Mouse (Mus musculus) neutrophil, adult 5-6 weeks (primary cell): Measurements from ENCODE around the gene Megf8. TPM values are rescaled to one million over a fixed set of nuclear protein-coding genes. Genes with fewer than 3 reads are reported as not detected.

Experiments used
- ATAC-seq: fragments of 151-379, 151-347 bp; 2 replicates; pipeline ENCODE4 v1.8.0; 2017; ENCODE audit warnings: mild to moderate bottlenecking, moderate TSS enrichment; ENCODE audit not compliant: insufficient number of reproducible peaks, poor library complexity, low FRiP score, severe bottlenecking; ENCODE audit errors: extremely low read depth
- total RNA-seq: library from RNA; stranded (forward); fragments of 200-1000 nt; gene quantifications from 2 replicates; pipeline ENCODE4 v1.2.3, GENCODE M21; 2017

Gene Megf8
- total RNA-seq, 1 experiment from 2014 or later = 0.23 TPM

DNA sequence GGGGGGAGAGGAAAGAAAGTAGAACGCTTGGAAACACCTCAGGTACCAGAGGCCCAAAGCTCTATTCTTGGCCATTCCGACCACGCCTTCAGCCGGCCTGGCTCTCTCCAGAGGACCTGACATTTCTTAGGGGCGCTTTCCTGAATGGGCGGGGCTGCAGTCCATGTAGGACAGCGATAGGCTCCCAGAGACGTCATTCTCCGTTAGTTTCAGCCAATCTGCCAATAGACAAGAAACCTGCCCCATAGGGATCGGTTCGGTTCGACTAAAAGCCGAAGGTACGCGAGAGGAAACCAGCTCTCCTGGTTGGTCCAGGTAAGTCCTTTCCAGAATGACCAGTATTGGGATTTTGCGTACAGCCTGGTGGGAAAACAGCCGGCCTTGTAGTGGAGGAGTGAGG, 59.6 kb downstream of the Megf8 start:
- no peak for ATAC-seq

DNA sequence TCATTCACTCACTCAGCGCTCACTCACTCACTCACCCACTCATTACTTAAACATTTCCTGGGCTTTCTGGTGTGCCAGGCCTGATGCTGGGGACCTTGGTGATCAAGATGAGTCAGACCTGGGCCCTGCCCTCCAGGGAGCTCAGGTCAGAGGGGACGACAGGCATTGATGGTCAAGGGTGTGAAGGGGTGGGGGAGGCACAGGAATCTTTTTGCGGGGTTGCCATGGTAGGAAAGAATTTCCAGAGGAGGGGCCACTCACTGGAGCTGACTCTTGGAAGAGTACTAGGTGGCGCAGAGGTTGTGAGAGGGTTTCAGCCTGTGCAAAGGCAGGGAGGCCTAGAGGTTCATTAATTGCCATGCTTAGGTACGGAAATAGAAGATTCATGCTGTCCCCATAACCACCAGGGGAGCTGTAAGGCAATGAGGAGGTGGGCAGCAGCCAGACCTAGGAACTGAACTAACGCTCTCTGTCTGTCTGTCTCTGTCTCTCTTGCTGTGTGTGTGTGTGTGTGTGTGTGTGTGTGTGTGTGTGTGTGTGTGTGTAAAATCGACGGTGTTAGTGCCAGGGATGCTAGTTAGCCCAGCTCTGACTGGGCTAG, 60.2 kb downstream of the Megf8 start:
- ATAC-seq = no peak

DNA sequence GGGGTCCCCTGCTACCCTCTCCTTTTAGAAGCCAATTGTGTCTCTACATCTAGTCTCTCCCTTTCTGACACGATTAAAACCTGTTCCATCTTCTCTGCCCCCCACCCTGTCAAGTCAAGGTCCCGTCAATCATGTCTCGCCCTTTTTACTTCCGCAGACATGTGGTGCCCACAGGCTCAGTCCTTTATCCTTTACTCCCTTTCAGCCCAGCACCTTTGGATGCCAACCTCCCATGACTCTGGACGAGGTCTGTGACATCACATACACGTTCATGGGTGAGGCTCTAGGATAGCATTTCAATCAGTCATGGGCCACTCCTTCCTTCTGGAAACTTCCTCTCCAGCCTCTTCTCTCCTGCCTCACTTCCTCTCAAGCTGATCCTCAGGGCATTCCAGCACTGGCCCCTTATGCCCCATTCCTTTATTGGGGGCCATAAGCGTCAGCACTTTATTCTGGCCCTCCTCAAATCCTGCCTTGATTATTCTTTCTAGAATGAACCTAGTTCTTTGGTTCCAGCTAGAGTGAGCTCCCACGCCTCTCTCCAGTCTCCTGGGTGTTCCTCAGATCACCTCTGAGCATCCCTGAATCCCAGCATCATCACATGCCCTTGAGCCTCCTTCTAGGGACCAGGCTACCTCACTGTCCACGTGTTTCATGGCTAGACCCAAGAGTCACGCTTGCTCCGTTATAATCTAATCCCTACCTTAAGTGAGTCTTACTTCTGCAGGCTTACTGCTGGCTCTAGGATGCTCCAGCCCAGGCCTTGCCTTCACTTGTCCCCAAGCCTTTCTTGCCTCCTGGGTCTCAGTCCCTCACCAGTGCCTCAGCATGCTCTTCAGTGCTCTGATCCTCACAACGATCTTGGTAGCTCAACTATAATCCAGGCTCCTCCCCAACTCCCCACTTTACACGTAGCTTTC, 61.5 kb downstream of the Megf8 start:
- ATAC-seq = no peak

DNA sequence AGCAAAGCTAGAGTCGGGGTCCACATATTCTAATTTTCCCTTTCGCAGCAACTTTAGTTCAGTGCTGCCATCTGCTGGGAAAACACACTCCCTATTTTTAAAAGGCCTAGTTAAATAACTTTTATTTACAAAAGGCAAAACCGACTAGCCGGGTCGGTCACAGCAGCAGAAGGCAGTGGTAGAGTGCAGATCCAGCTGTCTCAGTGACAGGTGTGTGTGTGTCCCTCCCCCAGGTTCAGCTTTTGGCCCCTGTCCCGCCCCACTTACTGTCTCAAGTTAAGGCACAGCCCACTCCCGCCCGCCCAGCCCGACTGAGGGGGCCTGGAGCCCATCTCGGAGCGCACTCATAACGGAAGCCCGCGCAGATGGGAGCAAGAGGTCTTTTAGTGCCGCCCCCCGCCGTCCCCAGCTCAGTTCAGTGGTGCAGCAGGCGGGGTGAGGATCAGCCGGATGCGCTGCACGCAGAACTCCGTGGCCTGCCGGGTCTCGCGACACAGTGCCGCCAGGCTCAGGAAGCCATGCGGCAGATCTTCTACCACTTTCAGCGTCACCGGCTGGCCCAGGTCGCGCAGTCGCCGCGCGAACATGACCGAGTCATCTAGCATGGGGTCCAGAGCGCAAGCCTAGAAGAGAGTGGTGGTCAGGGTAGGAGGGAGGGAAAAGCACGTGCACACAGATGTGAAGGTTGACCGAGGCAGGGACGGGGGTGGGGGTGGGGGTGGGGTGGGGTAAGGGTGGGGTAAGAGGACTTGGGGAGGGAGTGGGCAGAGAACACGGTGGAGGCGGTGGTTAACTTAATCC, 62.8 kb downstream of the Megf8 start:
- ATAC-seq = peak; percentile 52

DNA sequence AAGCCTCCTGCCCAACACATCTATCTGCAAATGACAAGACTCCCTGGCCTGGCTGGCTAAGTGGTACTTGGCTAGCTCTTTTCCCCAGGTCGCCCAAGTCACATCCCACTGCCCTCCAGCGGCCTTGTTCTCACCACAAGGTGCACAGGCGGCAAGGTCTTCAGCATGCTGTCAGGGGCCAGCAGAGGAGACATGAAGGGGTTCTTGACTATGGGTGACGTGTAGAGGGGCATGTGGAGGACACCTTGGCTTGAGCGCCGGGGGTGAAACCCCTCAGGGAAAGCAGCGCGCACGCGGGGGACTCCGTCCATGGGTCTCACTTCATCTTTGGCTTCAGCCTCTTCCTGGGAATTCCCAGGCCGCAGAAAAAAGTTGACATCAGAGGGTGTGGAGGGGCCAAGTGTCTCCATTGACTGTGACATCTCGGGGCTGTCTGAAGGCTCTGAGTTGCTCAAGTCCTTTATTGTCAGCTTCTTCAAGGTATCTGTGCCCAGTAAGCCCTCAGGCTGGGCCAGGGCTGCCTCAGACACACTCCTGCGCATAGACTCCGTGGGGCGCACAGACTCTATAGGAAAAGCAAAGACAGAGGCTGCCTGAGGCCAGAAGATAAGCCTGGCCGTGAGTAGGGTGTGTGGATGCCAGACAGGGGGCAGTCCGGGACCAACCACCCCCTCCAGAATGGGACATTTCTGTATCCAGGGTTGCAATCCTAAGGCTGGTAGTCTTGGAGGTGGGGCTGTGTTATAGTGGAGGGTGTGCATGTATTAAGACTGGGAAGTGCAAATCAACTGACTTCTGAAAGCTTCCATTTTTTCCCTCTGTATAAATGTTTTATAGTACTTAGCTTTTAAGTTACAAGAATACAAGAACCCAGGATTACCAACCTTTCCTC, 63.7 kb downstream of the Megf8 start:
- no peak for ATAC-seq

DNA sequence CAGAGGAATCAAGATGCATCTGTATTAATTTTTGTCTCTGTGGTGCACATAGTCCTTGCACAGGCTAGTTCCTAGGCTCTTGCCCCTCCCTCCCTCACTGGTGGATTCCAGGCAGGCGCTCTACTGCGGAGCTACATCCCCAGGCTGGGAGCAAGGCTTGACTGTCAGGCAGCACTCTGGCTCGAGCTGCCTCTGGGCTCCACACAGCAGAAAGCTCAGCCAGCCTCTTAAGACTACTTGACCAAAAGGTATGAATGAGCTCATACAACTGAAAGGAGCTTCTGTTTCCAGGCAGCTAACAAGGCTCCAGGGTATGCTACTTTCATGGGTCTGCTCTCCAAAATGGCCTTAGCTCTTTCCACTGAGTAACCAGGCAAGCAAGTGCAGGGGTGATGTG, 64.3 kb downstream of the Megf8 start:
- ATAC-seq = no peak

DNA sequence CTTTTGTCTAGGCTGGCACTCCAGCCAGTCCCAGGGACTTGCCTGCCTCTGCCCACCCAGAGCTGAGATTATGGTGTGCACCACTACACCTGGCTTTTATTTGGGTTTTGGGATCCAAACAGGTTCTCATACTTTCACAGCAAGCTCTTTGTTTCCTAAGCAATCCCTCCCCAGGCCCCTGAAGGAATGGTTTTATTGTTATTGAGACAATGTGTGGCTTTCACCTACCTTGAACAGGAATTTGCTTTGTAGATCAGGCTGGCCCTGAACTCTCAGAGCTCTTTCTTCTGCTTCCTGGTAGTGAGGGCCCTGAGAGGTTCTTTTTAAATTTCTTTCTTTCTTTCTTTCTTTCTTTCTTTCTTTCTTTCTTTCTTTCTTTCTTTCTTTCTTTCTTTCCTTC, 65.6 kb downstream of the Megf8 start:
- ATAC-seq = no peak

DNA sequence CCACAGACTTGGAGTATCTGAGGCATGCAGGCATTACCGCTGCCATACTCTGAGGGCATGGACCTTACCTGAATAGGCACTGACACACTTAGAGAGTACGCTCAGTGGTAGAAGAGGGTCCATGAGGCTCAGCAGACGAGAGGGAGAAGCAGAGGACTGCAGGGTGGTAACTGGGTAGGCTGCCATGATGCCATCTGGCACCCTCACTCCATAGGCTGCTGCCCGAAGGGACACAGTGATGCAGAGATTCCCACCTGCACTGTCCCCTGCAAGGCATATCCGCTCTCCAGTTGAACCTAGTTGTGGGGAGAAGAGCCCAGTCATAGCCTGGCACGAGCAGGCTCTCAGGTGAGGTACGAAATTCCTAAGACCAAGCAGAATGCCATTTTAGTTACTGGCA, 66.4 kb downstream of the Megf8 start:
- no peak for ATAC-seq

DNA sequence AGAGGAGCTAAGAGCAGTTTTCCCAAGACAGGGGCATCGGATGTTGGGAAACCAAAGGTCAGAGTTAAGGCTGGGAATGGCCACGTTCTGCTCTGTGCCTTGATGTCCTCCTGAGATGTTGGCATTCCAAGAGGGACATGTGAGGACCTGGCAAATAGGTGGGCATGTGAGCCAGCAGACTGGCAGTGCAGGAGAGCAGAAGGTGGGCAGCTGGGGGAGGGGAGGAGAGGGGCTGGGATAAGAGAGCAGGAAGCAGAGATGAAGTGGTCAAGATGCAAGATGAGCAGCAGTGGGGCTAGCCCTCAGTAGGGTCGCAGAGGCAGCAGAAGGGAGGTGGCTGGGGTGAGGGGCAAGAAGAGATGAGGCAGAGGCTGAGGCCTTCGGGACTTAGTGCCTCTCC, 66.9 kb downstream of the Megf8 start:
- ATAC-seq = no peak

DNA sequence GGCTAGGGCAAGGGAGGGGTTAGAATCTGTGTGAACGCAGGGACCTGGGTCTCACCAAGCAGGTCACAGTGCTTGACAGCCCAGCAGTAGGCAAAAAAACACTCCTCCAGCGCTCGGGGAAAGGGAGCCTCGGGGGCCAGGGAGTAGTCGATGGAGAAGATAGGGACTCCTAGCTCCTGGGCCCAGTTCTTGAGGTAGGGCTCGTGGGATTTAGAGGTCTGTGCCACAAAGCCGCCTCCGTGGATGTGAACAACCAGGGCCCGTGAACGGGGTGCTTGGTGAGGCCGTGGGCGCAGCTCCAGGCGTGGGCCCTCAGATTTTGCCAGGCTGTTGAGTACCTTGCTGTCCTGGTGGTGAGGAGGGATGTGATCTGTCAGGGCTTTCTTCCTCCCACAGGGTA, 67.4 kb downstream of the Megf8 start:
- no peak for ATAC-seq

DNA sequence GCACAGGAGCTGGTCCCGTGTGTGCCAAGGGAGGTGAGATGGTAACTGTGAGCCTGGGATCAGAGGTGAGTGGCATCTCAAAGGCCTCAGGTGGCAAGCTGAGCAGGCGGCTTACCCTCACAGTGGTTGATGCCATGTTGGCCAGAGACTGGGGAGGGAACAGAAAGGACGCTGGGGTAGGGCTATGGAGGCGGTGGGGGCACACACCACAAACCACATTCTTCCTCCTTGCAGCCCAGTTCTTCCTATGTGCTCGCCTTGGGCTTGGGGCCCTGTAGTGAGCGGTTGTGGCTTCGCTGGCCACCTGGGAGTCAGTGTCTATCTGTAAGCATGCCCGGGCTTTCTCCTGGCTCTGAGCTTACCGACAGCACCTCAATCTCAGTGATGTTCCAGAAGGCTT, 67.9 kb downstream of the Megf8 start:
- no peak for ATAC-seq

DNA sequence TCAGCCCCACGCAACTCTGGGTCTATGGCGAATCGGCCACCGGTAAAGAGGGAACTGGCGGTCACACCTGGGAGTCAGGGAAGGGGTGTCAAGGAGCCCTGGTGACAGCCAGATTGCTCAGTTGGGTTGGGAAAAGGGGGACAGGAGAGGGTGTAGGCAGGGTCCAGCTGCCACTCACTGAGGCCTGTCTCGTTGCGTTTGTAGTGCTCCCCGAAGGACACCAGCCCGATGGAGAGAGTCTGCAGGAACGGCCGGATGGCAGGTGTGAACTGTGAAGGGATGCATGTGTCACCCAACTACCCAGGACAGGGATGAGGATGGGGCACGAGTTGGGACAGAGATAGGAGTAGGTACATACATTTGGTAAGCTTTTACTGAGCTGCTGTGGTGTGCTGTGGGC, 68.3 kb downstream of the Megf8 start:
- no peak for ATAC-seq

DNA sequence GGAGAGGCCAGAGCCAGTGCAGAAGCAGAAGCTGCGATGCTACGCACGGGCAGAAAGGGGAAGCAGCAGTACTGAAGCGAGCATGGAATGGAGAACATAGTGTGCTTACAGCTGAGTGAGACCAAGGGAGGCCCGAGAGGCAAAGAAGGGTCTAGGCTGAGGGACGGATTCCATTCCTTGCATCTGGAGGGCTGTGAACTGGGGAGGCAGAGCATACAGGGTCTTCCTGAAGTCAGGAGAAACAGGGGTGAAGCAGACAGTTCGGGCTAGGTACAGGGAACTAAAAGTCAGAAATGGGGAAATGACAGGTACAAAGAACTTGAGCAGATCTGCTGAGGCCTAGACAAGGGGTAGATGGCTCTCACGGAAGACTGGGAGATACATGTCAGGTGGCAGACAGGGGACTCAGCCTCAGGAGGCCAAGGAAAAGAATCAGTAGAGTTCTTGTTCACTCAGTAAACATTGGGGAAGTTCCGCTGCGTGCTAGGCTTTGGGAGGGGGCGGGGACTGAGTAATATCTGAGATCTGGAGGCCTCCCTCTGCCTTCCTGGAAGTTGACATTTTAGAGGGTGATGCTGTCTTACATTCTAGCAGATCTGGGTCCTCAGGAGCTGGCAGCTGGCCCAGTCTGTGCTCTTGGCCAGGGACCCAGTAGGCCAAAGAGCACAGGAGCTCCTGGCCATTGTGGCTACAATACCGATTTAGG, 69.0 kb downstream of the Megf8 start:
- peak; percentile 80 for ATAC-seq

DNA sequence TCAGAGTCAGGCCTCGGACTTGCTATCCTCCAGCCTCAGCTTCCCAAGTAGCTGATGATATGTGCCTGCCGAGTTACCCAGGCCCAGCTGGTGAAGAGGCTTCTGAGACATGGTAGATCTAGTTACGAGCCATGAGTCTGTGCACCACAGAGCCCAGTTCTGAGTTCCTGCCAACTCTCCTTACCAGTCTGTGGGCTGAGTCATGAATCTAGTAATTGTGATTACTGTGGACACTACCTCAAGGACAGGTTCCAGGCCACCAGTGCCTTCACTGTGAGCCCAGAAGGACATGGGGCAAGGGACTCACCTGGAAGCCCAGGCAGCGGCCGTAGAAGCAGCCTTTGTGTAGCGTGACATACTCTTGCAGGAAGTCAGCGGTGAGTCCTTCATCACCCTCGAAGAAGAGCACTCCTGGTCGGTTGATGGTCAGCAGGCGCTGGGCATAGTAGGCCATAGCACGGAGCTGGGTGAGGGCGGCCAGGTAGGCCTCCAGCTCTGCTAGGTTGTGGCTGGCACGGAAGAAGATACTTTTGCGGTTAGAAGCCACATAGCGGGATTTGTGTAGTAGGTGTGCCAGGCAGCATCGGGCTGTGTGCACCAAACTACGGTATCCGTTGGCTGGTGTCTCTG, 71.0 kb downstream of the Megf8 start:
- no peak for ATAC-seq

DNA sequence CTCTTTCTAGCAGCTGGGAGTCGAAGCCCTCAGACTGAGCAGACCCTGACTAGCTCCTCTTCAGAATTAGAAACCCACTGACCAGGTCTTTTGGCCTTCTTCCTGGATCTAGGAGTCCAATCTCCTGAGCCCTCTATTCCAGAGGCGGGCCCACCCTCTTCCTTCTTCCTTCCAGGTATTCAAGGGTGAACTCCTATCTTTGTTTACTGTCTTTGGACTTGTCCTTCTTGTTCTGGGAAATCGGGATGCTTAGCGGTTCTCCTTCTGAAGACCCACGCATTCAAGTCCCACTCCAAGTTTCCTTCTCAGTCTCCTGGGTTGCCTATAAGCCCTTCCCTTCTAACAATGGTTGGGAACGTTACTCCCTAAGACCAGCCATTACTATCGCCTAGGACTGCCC, 72.0 kb downstream of the Megf8 start:
- ATAC-seq = no peak

DNA sequence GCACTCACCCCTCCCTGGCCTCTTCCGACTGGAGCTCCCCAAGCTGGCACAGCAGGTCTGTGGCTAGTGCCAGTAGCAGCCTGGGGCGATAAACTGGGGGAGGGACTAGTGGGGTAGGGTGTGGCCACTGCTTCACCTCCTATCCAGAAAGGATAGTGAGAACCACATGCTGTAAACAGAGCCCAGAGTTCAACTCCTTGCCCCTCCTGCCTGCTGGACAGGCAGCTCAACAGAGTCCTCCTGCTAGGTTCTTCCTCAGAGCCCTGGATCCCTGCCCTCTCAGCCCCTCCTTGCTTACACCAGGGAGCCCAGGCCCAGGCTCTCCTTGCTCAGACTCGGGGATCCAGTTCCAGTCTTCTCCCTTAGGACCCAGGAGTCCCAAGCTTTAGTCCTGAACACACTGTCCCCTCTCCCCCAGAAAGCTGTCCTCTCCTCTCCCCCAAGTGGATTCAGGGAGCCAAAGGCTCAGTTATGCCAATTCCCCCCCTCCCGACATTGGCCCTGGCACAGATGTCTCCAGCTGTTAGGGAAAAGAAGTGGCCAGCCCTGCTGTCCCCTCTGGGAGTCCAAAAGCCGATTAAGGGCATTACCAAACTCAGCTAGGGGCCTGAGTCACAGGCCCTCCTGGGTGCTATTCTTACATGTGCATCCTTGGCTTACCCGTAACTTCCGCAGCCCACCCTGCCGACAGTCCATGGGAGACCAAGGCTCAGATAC, 73.2 kb downstream of the Megf8 start:
- no peak for ATAC-seq

DNA sequence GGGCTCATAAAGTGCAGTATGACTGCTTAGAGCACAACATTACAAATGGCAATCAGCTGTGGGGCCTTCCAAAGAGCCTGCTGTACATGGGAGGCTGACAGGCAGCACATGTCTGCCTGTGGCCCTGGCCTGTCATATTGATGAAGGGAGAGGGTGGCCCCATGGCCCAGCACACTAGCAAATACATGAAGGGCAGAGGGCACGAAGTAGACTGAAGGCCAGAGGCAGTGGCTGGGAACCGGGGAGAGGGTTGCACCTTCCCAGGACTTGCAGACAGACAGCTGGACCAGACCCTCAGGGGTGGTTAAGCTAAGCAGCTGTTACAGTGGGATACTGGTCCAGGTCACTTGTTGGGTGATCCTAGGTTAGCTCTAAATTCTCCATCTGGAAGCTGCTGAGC, 74.0 kb downstream of the Megf8 start:
- no peak for ATAC-seq
